Mouse (Mus musculus): ENCODE measurements around the gene Pla2g4e.
"Not testable (repeated sequence)": the region's sequence is repeated elsewhere in the genome, so short reads cannot be mapped to it uniquely, and the experiment has no call there.

The Pla2g4e gene

DNA sequence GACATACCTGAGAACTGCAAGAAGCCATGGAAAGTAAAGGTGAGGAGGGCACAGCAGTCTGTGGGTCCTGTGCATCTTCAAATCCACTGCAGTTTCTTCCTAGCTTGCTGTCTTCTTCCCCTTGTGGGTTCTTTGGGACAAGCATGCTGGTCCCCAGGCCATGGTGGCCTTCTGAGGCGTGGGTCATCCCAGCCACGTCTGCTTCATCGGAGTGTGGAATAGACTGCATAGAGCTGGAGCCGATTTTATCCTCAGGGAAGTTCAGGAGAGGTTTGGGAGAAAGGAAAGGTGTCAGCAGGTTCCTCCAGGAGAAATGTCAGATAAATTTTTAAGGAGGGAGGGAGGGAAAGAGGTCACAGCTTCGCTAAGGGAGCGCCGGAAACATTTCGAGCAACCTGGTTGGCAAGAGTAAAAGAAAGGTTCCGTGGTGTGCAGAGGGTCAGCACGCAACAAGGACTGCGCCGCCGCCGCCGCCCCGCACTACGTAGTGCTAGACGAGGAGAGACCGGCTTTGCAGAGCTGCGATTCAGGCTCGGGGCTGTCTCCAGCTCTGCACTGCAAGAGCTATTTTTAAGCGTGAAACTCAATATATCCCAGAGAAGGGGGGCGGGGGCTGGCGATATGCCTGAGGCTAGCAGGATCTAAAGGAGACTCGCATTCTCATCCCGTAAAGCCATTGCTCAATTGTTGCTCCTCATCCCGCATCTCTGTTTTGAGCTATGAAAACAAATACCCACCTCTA lies at the start of gene Pla2g4e:
Gene Pla2g4e (minus strand): TSS at position 657 of the 742 bp plus-strand sequence.
- DNase-seq (ENCODE audit: low read depth, low spot score), result peak; percentile 88

DNA sequence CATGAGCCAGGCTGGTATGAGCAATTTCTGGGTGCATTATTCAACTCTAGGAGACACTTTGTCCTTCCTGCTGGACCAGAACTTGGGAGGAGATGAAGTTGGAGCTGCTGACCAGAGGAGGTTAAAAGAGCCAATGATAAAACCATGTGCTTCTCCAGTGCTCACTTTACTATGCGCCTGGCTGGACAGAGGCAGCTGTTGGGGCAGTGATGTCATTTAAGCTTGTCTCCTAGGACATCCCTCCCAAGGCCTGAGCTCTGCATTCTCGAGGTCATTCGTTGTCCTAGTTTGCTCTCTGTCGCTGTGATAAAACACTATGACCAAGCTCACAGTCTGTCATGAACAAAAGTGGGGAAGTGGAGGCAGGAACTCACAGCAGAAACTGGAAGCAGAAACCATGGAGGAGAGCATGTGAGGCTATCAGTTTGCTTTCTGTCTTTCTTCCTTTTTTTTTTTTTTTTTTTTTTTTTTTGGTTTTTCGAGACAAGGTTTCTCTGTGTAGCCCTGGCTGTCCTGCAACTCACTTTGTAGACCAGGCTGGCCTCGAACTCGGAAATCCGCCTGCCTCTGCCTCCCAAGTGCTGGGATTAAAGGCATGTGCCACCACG lies 46.4 kb upstream of the Pla2g4e start:
- DNase-seq (ENCODE audit: low read depth, low spot score), result no peak

DNA sequence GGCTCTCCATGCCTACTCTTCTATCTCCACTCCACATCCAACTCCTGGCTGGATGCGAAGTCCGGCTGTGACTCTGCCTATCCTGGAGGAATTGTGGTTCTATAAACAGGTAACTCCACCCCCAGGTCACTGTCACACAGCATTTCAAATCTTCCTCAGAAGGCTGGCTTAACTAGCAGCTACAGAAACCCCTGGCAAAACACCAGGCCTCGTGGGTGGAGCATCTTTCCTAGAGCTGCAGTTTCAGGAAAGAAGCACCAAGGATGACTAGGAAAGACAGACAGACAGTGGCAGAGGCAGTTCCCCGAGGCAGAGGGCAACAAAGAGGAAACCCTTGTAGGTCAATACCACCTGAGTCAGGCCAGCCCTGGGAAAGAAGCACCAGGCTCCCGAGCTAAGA lies 43.9 kb upstream of the Pla2g4e start, which contains the start of gene Pla2g4d:
Gene Pla2g4d (minus strand): TSS at position 203 of the 400 bp plus-strand sequence.
- DNase-seq (ENCODE audit: low read depth, low spot score), result peak; percentile 35

DNA sequence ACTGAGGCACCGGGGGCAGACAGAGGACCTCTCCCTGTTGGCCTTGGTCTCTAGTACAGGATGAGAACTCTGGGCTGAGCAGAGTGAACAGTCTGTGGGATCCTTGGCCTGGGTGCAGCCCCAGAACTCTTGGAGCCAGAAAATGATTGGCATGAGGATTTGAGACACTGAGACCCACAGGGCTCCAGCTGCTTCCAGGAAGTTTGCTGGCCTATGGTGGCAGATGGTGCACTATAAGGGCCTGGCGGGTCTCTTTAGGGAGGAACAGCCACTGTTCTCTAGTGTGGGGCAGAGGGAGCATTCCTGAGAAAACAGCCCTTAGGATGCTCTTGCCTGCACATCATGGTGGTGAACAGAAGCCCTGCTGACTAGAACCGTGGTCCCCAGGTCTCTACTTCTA lies 43.3 kb upstream of the Pla2g4e start:
- no peak for DNase-seq (ENCODE audit: low read depth, low spot score)

DNA sequence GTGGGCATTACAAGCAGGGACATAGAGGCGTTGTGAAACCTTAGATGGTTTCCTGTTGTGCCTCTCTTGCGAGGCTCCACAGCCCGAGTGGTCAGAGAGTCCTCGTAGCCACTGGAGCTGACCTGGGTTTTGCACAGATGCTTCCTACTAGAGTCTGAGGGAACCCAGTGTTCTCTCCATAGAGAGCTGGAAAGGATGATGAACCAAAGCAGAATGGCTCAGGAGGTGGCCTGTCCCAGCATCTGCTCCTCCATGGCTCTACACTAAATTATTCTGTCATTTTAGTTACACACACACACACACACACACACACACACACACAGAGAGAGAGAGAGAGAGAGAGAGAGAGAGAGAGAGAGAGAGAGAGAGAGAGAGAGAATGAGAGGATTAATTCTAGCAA lies 40.5 kb upstream of the Pla2g4e start:
- DNase-seq (ENCODE audit: low read depth, low spot score), result peak; percentile 68

DNA sequence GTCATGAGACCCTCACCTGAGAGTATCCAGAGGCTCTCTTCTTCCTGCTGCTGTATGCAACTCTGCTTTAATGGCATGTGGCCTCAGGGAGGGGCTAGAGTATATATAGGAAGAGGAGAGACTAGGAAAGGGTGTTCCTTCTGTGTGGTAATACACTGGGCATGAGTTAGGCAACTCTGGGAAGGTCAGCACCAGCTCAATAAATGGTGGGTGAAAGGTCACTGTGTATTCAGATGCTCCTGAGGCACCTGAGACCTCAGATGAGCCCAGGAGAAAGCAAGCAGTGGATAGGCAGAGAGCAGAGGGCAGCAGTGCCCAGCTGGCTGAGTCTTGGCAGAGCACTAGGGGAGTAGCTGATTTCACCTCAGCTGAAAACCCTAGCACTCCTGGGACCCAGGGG lies 39.6 kb upstream of the Pla2g4e start:
- DNase-seq (ENCODE audit: low read depth, low spot score), result no peak

DNA sequence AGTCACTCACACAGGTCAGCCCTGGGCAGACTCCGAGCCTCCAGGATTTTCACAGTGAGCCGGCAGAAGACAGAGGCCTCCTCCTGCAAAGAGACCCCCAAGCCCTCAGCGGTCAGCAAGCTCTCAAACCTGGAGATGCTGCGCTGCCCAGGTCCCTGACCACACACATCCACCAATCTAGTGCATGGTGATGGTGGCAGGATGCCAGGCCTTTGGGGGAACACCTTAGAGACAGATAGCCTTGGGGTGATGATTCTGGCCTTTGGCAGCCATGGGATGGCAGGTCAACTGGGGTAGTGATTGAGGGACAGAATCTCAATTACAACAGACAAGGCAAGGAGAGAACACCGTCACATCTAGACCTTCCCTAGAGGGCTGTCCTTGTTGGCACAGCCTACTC lies 39.0 kb upstream of the Pla2g4e start:
- no peak for DNase-seq (ENCODE audit: low read depth, low spot score)

DNA sequence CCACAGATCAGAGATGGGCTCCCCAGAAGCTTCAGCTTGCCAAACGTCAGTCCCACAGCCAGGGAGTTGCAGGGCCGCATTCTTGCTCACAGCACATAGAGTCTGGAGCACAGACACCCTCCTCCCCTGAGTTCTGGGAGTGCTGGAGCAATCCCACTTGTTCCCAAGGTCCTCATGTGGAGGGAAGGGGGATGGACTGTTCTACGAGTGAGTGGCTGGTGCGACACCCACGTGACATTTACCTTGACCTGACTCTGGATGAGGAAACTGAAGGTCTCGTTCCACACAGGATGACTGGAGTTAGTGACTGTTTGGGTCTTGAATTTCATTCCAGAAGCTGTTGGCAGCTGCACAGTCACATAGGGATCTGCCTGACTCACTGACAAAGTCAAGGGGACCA lies 38.4 kb upstream of the Pla2g4e start:
- no peak for DNase-seq (ENCODE audit: low read depth, low spot score)

DNA sequence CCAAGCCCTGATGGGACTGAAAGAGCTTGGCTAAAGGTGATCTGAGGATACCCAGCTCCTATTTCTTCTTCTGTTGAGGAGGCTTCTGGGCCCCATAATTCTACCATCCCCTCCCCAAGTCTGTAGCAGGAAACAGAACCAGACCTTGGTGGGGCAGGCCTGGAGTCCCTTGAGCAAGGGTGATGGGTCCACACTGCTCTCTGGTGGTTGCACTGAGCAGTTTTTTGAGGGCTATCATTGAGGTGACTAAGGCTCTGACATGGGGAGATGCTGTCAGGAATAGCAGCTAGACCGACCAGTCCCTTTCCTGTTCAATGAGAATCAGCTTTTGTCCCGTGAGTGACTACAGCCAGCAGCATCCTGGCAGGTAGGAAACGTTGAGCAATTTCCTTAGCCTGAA lies 36.1 kb upstream of the Pla2g4e start:
- no peak for DNase-seq (ENCODE audit: low read depth, low spot score)

DNA sequence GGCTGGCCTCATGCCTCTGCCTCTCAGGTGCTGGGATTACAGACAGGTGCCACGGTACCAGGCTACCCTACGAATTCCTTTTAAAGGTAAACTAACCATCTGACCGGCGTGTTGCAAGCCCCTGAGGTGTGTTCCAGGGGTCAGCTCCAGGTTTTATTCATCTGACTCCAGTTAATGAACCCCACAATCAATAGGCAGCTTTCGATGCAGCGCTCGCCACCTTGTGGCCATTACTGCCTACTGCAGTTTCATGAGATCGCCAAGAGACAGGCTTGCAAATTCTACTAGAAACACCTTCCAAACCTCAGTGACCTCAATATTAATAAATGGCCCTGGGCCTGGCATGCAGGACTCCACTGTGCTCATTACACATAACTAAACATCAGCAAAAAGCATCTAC lies 34.8 kb upstream of the Pla2g4e start:
- DNase-seq (ENCODE audit: low read depth, low spot score), result peak; percentile 79

DNA sequence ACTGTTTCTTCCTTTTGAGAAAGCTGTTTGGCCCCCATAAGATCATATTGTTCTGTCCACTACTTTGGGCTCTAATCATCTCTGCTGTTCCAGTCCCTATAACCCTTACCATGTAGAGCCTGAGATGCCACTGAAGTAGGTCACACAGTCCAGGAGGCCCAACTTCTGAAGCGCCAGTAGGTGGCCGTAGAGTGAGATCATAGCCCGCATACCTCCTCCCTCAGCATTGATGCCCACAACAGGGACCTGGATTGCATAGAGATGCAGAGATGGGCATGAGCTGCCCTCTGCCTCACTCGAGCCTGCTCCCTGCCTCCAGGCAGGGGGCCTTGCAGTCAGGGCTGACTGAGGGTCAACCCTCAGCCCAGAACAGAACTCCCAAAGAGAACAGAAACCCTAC lies 31.8 kb upstream of the Pla2g4e start:
- DNase-seq (ENCODE audit: low read depth, low spot score), result no peak

DNA sequence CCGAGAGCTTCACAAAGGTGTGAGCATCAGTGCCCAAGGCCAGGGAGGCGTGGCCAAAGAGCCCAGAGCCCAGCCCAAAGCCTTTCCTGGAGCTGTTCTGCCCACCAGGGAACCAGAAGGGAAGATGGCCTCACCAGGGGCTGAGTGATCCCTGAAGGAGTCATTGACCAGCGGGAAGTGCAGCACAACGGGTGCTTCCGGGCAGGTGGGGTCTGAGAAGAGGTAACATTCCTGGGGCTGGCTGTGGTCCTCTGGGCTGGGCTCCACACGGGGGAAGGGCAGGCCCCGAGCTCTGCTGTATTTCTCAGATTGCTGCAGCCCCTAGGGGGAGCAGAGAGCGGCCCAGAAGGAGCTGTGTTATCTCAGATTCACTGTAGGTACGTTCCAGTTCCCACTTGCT lies 23.5 kb upstream of the Pla2g4e start:
- DNase-seq (ENCODE audit: low read depth, low spot score), result peak; percentile 16

DNA sequence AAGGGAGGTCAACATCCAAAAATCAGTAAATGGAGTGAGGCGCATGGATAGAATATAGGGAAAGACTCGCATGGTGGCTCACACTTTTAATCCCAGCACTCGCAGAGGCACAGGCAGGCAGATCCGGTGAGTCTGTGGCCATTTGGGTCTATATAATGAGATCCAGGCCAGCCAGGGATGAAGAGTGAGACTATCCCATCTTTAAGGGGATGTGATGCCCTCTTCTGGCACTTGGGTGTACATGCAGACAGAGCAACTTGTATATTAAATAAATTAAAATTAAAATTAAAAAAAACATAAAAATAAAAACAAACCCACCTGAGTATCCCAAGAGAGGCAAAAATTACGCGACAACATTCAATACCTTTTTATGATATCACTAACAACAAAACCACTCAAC lies 20.4 kb upstream of the Pla2g4e start:
- peak; percentile 71 for DNase-seq (ENCODE audit: low read depth, low spot score)

DNA sequence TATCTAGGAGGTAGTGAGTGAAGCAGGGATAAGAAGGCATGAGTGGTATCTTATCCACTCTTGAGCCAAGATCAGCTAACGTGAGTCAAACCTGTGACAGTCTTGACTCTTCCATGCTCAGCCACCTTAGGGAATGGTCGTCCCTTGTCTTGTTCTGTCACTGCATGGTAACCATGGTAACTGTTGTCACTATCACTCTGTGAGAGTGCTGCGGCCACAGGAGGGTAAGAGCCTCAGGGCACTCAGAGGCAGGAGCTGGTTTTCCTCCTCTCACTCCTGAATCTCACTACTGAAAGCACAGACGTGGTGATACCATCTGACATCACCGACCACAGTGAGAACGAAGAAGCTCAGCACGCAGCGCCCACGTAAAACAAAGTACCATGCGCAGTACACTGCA lies 19.7 kb upstream of the Pla2g4e start:
- DNase-seq (ENCODE audit: low read depth, low spot score), result peak; percentile 30

DNA sequence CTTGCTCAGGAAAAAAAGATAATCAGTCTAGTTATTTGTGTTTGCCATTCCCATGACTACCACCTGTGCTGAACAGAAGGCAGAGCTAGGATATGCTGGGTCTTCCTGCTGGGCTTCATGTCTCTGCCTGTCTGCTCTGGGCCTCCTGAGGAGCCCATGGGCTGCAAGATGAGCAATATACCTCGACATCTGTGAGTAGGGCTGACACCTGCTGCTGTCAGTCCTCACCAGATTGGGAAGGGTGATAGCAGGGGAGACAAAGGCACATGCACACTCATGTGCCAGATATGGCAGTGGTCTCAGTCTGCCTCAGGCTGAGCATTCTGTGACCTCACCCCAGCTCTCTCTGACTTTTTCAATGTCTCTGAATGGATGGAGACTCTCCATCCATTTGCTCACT lies 17.7 kb upstream of the Pla2g4e start:
- peak; percentile 46 for DNase-seq (ENCODE audit: low read depth, low spot score)

DNA sequence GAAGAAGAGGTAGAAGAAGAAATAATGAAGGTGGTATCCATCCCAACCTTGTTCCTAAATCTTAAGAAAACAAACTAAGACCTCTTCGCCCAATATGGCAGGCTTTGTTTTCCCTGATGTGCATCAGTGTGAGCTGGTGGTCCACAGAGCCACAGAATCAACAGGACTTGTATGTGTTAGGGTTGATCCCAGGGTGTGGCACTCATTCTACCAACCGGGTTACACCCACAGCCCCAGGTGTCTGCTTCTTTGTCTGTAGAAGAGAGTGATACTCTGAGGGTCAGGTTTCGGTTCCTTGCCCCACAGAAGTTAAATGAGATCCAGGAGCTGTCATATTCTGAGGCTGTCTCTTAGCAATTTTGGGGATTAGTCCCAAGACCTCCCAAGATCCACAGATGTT lies 16.2 kb upstream of the Pla2g4e start:
- DNase-seq (ENCODE audit: low read depth, low spot score), result no peak

DNA sequence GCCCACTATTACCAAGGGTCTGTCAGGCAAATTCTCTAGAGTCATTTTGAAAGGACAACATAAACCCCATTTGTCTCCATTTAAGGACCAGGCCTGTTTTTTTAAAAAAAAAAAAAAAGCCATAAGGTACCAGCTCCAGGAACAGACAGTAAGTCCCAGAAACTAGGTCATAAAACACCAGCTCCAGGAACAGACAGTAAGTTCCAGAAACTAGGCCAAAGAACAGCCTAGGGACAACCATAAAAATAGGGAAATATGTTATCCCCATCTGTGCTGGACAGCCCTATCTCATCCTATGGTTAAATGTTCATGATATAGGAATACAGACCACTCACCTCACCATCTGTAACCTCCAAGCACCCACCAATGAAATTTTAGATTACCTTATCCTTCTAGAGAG lies 11.1 kb upstream of the Pla2g4e start:
- peak; percentile 54 for DNase-seq (ENCODE audit: low read depth, low spot score)

DNA sequence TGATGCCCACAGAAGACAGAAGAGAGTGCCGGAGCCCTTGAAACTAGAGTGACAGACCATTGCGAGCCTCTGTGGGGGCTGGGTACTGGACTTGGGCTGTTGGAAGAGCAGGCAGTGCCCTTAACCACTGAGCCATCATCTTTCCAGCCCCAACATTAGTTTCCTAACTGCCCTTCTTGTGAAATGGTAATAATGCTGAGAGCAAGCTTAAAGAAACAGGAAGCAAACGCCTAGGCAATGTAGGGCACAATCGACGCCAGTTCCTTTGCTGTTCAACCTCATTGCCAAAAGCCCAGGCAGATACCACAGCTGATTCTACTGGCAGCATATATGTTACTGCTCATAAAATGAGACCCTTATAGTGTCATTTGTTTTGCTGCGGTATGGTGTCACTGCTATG lies 7.5 kb upstream of the Pla2g4e start:
- no peak for DNase-seq (ENCODE audit: low read depth, low spot score)

DNA sequence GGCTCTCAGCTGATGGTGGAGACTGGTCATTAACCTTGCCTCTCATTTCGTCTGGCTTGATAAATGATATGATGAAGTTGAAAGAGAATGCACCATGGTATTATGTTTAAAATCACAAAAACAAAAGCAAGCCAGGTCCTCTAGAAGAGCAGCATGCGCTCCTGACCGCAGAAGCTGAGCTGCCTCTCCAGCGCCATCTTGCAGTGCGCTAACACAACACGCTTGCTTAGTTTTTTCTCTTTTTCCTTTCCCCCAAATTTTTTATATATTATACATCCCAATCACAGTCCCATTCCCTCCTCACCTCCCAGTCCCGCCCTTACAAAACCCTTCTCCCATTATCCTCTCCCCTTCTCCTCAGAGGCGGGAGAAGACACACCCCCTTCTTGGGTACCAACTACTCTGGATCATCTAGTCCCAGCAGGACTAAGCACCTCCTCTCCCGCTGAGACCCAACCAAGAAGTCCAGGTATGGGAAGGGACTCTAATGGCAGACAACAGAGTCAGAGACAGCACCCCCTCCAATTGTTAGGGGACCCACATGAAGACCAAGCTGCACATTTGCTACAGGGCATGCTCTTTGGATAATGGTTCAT lies 384 bp upstream of the Pla2g4e start:
- DNase-seq (ENCODE audit: low read depth, low spot score), result peak; percentile 87

DNA sequence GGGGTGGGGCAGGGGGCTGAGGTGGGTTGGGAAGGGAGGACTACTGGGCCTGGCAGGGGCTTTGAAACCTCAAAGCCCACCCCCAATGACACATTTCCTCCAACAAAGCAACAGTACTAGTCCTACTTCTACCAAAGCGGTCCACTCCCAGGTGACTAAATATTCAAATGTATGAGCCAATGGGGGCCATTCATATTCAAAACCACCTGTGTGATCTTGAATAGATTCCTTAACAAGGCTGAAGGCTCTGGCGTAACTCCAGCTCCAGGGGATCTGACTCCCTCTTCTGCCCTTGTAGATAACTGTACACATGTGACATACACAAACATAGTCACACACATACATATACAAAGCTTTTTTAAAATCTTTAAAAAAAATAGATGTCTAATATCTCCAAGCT lies 1.1 kb downstream of the Pla2g4e start:
- peak; percentile 54 for DNase-seq (ENCODE audit: low read depth, low spot score)

DNA sequence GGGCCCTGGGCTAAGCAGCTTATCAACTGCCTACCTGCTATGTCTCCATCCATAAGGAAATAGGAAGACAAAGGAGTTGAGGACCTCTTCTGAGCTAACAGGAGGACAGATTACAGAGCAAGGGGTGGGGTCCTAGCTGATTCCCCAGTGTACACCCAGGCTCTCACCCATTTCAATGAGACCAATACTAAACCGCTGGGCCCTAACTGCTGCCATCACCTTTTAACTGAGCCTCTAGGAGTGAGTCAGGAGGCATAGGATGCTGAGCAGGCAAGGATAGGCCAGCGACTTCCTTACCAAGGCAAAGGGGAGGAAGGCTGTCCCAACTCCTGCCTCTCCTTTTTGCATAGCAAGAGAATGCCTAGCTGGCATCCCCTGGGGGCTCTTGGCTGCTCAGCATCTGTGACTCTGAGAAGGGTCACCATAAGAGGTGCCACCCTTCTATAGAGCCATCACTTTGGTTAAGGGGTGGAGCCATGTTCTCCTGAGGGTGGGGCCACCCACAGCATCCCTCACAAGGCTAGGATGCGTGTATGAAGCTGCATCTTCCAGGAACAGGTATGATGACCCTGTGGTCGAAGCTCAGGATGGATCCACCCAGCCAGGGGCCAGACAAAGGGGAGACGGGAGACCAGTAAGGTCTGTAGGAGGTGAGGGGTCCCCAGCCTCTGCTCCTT lies 2.2 kb downstream of the Pla2g4e start:
- DNase-seq (ENCODE audit: low read depth, low spot score), result peak; percentile 59

DNA sequence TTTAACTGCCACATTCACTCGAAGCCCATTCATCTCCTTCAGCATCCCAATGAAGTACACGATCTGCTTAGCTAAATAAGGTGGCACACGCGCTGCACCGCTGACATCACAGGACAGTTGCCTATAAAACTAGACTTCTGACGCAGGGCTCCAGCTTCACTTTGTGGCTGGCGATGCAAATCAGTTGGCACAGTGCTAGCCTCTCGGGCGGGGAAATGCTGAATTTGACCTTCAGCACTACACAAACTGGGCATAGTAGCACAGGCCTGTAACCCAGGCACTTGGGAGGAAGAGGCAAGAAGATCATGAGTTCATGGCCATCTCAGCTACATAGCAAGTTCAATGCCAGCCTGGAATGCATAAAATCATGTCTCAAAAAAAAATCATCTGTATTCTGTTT lies 6.4 kb downstream of the Pla2g4e start:
- not testable (repeated sequence) for DNase-seq (ENCODE audit: low read depth, low spot score)
